Mouse (Mus musculus): ENCODE results near the gene Pp2d1. TPM values are rescaled to one million over a fixed set of nuclear protein-coding genes. Genes with fewer than 3 reads are reported as not detected.

The Pp2d1 gene
- polyA plus RNA-seq, 1 experiment from 2014 or later, result 0.08 TPM

DNA sequence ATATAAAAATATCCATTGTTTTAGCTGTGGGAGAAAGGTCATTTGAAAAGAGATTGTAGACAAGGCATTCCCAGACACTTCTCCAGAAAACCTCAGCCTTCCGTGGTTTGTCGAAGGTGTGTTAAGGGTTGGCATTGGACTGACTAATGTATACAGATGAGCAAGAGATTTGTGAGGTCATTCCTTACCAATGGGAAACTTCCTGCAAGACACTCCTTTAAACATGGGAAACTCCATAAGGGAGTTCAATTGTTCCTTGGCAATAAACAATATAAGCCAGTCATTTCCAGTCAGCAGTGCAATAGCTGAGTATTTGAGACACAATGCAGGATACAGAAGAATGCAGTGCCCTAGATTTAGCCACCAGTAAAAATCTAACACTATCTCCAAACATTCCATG is 11.2 kb downstream of the Pp2d1 start:
- Histone ChIP-seq H3K4me1 (replicated peaks) (no peaks in the 10 kb centered on the region), H3K4me3 (replicated peaks) (no peak overlapping the region), H3K27me3 (no peaks in the 10 kb centered on the region), H3K9me3 (replicated peaks) (no peaks in the 10 kb centered on the region), H3K36me3 (no peaks in the 10 kb centered on the region), H3K9ac (no peak overlapping the region), H3K4me2 (no peak overlapping the region), H3K27ac (no peak overlapping the region)
- ATAC-seq (ENCODE audit: low read depth) (no peak), DNase-seq (no peak)
- 80% methylated on average over 2 of the region's 2 CpGs for WGBS (ENCODE audit: insufficient replicate concordance)

DNA sequence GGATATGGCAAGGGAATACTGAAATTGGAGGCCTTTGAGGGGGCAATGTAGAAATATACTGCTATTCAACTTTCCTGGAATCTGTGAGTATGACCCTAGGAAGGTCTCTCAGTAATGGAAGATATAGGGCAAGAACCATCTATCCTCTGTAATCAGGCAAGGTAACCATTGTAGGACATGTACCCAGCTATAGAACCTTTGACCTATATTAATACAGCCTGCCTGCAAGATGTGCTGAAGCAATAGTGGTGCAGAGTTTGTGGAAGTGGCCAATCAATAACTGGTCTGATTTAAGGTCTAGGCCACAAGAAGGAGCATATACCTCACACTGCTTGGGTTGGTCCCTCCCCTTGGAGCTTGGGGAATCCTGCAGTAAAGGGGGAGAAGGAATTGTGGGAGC is 18.7 kb downstream of the Pp2d1 start:
- DNase-seq (no peak), ATAC-seq (ENCODE audit: low read depth) (no peak)
- Histone ChIP-seq H3K4me3 (replicated peaks) (no peak overlapping the region), H3K36me3 (no peaks in the 10 kb centered on the region), H3K27ac (no peak overlapping the region), H3K4me1 (replicated peaks) (no peaks in the 10 kb centered on the region), H3K4me2 (no peak overlapping the region), H3K9me3 (replicated peaks) (no peaks in the 10 kb centered on the region), H3K9ac (no peak overlapping the region), H3K27me3 (no peaks in the 10 kb centered on the region)

- no peak for ATAC-seq (ENCODE audit: low read depth)
- DNase-seq, result no peak
- H3K9me3 ChIP-seq (replicated peaks), result no peaks in the 10 kb centered on the region
- H3K27ac ChIP-seq, result no peak overlapping the region
- H3K36me3 ChIP-seq, result no peaks in the 10 kb centered on the region
- H3K4me1 ChIP-seq (replicated peaks), result no peaks in the 10 kb centered on the region
- H3K4me3 ChIP-seq (replicated peaks), result no peak overlapping the region
- H3K9ac ChIP-seq, result no peak overlapping the region
- no peak overlapping the region for H3K4me2 ChIP-seq
- no peaks in the 10 kb centered on the region for H3K27me3 ChIP-seq
Measured at GRCm38 (mm10) chr17:53519364-53519763, 19.9 kb downstream of the Pp2d1 start.

DNA sequence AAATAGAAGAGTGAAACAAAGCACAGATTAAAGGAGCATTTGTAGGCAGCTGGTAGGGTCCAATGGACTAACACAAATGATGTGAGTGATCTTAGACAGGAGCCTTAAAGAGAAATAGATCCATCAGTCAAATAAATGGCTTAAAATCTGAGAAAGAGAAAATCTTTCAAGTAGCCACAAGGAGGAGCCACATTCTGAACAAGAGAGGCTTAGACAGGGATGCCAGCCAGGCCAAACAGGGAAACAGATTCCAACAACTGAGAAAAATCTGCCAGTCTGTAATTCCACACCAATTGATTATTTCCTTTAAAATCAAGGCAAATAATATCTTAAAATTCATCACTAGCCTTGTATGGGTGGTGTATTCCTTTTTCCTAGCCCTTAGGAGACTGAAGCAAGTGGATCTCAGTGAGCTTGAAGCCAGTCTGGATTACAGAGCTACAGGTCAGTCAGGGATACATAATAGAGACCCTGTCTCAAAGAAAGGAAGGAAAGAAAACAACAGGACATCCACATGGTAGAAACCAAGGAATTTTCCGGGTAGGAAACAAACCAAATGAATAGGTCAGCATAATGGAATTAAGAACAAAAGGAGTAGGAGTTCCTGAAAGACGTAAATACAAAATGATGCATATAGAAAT is 26.8 kb downstream of the Pp2d1 start:
- DNase-seq, result no peak
- no peak overlapping the region for H3K4me3 ChIP-seq (replicated peaks)
- no peak overlapping the region for H3K9ac ChIP-seq
- H3K36me3 ChIP-seq, result no peaks in the 10 kb centered on the region
- WGBS (ENCODE audit: insufficient replicate concordance), result 73% methylated on average over 2 of the region's 2 CpGs
- no peak for ATAC-seq (ENCODE audit: low read depth)
- no peak overlapping the region for H3K4me2 ChIP-seq
- H3K9me3 ChIP-seq (replicated peaks), result no peaks in the 10 kb centered on the region
- H3K27ac ChIP-seq, result no peak overlapping the region
- no peaks in the 10 kb centered on the region for H3K27me3 ChIP-seq
- no peaks in the 10 kb centered on the region for H3K4me1 ChIP-seq (replicated peaks)

DNA sequence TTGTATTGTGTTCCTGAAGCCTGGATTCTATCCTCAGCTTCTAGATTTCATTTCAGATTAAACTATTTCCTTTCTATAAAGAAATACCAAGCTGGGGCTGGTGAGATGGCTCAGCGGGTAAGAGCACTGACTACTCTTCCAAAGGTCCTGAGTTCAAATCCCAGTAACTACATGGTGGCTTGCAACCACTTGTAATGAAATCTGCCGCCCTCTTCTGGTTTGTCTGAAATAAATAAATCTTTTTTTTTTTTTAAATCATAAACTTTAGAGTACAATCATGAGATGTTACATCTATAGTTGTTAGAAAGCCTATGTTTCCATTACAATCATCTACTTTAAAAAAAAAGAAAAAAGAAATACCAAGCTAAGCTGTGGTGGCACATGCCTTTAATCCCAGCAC is 36.3 kb downstream of the Pp2d1 start:
- Histone ChIP-seq H3K27me3 (no peaks in the 10 kb centered on the region), H3K9me3 (replicated peaks) (no peaks in the 10 kb centered on the region), H3K36me3 (peaks cover 45% of the 10 kb centered on the region), H3K9ac (no peak overlapping the region), H3K4me2 (no peak overlapping the region), H3K4me3 (replicated peaks) (no peak overlapping the region), H3K27ac (no peak overlapping the region), H3K4me1 (replicated peaks) (no peaks in the 10 kb centered on the region)
- ATAC-seq (ENCODE audit: low read depth) (no peak), DNase-seq (no peak)
- 86% methylated on average over 2 of the region's 2 CpGs for WGBS (ENCODE audit: insufficient replicate concordance)

DNA sequence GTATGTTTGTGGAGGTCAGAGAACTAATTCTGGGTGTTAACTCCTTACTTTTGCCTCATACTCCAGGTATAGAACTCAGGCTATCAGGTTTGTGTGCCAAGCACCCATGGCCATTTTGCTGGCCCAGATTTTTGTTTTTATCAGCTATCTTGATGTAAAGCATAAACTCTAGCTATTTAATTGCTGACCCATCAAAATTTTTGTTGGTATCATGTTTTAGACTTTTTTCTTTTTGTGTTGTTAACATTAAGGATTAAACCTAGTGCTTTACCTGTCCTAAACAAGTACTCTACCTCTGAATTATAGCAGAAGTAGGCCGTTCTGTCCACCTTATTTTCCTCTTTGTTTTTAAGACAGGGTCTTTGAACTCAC is 50.3 kb downstream of the Pp2d1 start:
- Histone ChIP-seq H3K4me2 (no peak overlapping the region), H3K27me3 (no peaks in the 10 kb centered on the region), H3K9me3 (replicated peaks) (no peaks in the 10 kb centered on the region), H3K4me1 (replicated peaks) (no peaks in the 10 kb centered on the region), H3K4me3 (replicated peaks) (no peak overlapping the region), H3K36me3 (peaks cover 49% of the 10 kb centered on the region), H3K9ac (no peak overlapping the region), H3K27ac (no peak overlapping the region)
- WGBS (ENCODE audit: insufficient replicate concordance), result 77% methylated on average over 1 of the region's 1 CpGs
- ATAC-seq (ENCODE audit: low read depth) (no peak), DNase-seq (no peak)

DNA sequence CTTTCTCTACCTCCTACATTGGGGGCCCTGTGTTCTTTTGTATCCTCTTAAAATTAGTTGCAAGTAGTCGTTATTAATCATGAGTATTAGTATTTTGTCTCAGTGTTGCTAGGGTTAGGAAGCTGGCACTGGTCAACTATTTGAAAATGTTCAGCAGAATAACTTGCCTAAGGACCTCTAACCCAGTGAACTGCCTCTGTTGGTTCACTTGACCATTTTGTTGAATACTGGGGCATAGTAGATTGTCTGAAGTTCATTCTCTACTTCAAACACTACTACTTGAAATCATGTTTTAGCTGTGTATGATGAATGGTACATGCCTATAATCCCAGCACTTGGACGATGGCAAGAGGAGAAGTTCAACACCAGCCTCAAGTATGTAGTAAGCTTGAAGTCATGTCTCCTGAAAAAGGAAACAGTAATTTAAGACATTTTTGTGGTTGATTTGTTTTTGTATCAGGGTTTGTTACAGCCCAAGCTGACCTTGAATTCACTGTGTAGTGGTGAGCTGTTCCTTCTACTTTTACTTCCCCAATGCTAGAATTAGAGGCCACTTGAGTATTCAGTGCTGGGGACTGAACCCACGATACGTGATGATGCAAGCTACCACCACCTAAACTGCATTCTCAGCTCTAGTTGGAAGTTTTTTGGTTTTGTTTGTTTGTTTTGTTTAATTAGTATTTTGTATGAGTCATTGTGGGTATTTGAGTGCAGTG is 50.8 kb downstream of the Pp2d1 start:
- H3K36me3 ChIP-seq, result peaks cover 49% of the 10 kb centered on the region
- H3K27ac ChIP-seq, result no peak overlapping the region
- ATAC-seq (ENCODE audit: low read depth) (no peak), DNase-seq (no peak)
- H3K4me2 ChIP-seq, result no peak overlapping the region
- no peak overlapping the region for H3K4me3 ChIP-seq (replicated peaks)
- H3K9ac ChIP-seq, result no peak overlapping the region
- no peaks in the 10 kb centered on the region for H3K27me3 ChIP-seq
- H3K9me3 ChIP-seq (replicated peaks), result no peaks in the 10 kb centered on the region
- no peaks in the 10 kb centered on the region for H3K4me1 ChIP-seq (replicated peaks)
- WGBS (ENCODE audit: insufficient replicate concordance), result 75% methylated on average over 4 of the region's 4 CpGs

DNA sequence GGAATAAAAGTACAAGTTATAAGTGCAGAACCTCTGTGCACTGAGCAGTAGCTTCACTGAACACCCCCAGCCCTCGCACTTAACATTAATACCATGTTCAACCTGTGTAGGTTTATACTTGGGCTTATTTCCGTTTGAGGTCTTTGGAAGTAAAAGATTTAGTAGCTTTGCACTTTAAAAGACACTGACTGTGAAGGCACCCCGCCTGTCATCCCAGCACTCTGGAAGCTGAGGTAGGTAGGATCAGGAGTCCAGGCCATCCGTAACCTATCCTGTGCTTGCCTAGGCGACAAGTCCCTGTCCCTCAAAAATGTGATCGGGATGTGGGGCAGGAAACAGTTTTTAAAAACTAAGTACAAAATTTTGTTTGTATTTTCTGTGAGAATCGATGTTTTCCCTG is 58.8 kb downstream of the Pp2d1 start:
- whole genome bisulfite sequencing (ENCODE audit: insufficient replicate concordance), result 56% methylated on average over 7 of the region's 7 CpGs
- ATAC-seq (ENCODE audit: low read depth), result no peak
- Histone ChIP-seq H3K27ac (peak overlapping the region; percentile 100; the same call in 1 of the 2 replicates), H3K4me2 (peak overlapping the region; percentile 86), H3K4me1 (replicated peaks) (peaks cover 36% of the 10 kb centered on the region), H3K36me3 (peaks cover 12% of the 10 kb centered on the region), H3K9me3 (replicated peaks) (no peaks in the 10 kb centered on the region), H3K4me3 (replicated peaks) (peak overlapping the region; percentile 99), H3K27me3 (no peaks in the 10 kb centered on the region), H3K9ac (peak overlapping the region; percentile 98)
- DNase-seq, result no peak

DNA sequence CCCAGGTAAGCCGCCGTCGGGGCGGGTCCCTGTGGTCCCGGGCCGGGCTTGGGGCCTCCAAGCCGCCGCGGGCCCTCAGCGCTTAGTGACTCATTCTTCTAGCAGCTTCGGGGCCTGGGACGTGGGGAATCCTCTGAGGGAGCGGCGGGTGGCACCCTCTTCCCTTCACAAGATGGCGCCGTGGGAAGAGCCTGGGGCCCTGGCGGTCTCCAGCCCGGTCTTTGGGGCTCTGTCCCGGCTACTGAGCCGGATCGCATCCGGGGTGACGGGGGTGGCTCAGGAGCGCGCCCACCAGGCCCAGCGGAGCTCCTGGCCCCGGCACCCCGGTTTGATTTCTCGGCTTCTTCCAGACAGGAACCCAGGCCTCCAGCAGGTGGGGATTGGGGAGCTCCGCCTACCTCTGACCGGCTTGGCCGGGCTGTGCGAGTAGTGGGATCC is 59.6 kb downstream of the Pp2d1 start:
- Histone ChIP-seq H3K27me3 (no peaks in the 10 kb centered on the region), H3K9ac (peak overlapping the region; percentile 98), H3K4me1 (replicated peaks) (peaks cover 36% of the 10 kb centered on the region), H3K4me2 (peak overlapping the region; percentile 86), H3K27ac (peak overlapping the region; percentile 100), H3K36me3 (peaks cover 6% of the 10 kb centered on the region), H3K9me3 (replicated peaks) (no peaks in the 10 kb centered on the region), H3K4me3 (replicated peaks) (peak overlapping the region; percentile 99)
- peak; percentile 45 for DNase-seq
- under 1% methylated on average over 32 of the region's 33 CpGs for WGBS (ENCODE audit: insufficient replicate concordance)
- peak; percentile 18; the same call in 1 of the 2 replicates for ATAC-seq (ENCODE audit: low read depth)

- Histone ChIP-seq H3K9ac (peak within 1 kb of the TSS; percentile 98), H3K4me2 (peak within 1 kb of the TSS; percentile 86), H3K27me3 (no peaks in the 10 kb centered on the region), H3K36me3 (no peaks in the 10 kb centered on the region; the same call in 1 of the 2 replicates), H3K27ac (peak within 1 kb of the TSS; percentile 100), H3K9me3 (replicated peaks) (no peaks in the 10 kb centered on the region), H3K4me3 (replicated peaks) (peak within 1 kb of the TSS; percentile 99), H3K4me1 (replicated peaks) (peaks cover 36% of the 10 kb centered on the region)
- ATAC-seq (ENCODE audit: low read depth) (peak; percentile 93), DNase-seq (peak; percentile 98)
- 1% methylated on average over 82 of the region's 82 CpGs for WGBS (ENCODE audit: insufficient replicate concordance)
Measured at GRCm38 (mm10) chr17:53478858-53479603, 60.2 kb downstream of the Pp2d1 start, which contains the start of gene Rab5a. Gene Rab5a (plus strand): TSS chr17:53479234.

GRCm38 (mm10) chr17:53478066-53478857 is 61.0 kb downstream of the Pp2d1 start:
- H3K4me1 ChIP-seq (replicated peaks), result peaks cover 36% of the 10 kb centered on the region
- DNase-seq (peak; percentile 8), ATAC-seq (ENCODE audit: low read depth) (peak; percentile 30; the same call in 1 of the 2 replicates)
- peak overlapping the region; percentile 85 for H3K9ac ChIP-seq
- H3K9me3 ChIP-seq (replicated peaks), result no peaks in the 10 kb centered on the region
- peak overlapping the region; percentile 100 for H3K27ac ChIP-seq
- no peaks in the 10 kb centered on the region for H3K27me3 ChIP-seq
- H3K4me3 ChIP-seq (replicated peaks), result peak overlapping the region; percentile 99
- H3K4me2 ChIP-seq, result peak overlapping the region; percentile 86
- WGBS (ENCODE audit: insufficient replicate concordance), result 7% methylated on average over 15 of the region's 15 CpGs
- H3K36me3 ChIP-seq, result no peaks in the 10 kb centered on the region
